Mouse (Mus musculus) heart, postnatal 0 days (tissue): ENCODE data around the gene Phf13.

Experiments used
- CTCF ChIP-seq: IDR thresholded peaks from 2 replicates; pipeline ENCODE4 v1.5.1; 2016; ENCODE audit warnings: antibody characterized with exemption, control low read depth, low read depth
- EP300 ChIP-seq: IDR thresholded peaks from 2 replicates; pipeline ENCODE4 v1.6.1; 2016; ENCODE audit warnings: antibody characterized with exemption, low read depth

GRCm38 (mm10) chr4:151988342-151989109 is 7.5 kb downstream of the Phf13 start, which contains the start of gene Thap3:
- TF ChIP-seq CTCF, result no peak
- no peak for TF ChIP-seq EP300
